Mouse (Mus musculus) hindbrain, embryonic 11.5 days (tissue): ENCODE measurements around the gene Sept9. TPM values are rescaled to one million over a fixed set of nuclear protein-coding genes. Genes with fewer than 3 reads are reported as not detected.

Experiments used
- ATAC-seq: fragments of 200-750 bp; cut with Nextera tagmentation; 2 replicates; pipeline ENCODE4 v1.8.0; 2017; ENCODE audit warnings: mild to moderate bottlenecking, moderate TSS enrichment, moderate library complexity; ENCODE audit not compliant: low FRiP score
- DNase-seq: peaks from one replicate; pipeline ENCODE4 v3.0.0-alpha.2; 2015; ENCODE audit warnings: low spot score
- H3K27ac ChIP-seq: fragments of 300-500 bp; sonication (generic); 2 replicates; pipeline ENCODE4 v1.5.1; 2014; ENCODE audit warnings: mild to moderate bottlenecking, low read depth, low read length
- H3K27me3 ChIP-seq: fragments of 300-500 bp; sonication (generic); 2 replicates; pipeline ENCODE4 v1.6.1; 2014; ENCODE audit warnings: mild to moderate bottlenecking, low read length, moderate library complexity, mixed read lengths; ENCODE audit not compliant: control insufficient read depth, insufficient read depth
- H3K36me3 ChIP-seq: fragments of 300-500 bp; sonication (generic); 2 replicates; pipeline ENCODE4 v1.6.1; 2014; ENCODE audit warnings: mild to moderate bottlenecking, low read length, moderate library complexity, mixed read lengths; ENCODE audit not compliant: control insufficient read depth, insufficient read depth
- H3K4me1 ChIP-seq: fragments of 300-500 bp; sonication (generic); replicated peaks from 2 replicates; pipeline ENCODE4 v1.6.1; 2014; ENCODE audit warnings: low read length, mixed read lengths; ENCODE audit not compliant: control insufficient read depth, insufficient read depth
- H3K4me2 ChIP-seq: fragments of 300-500 bp; sonication (generic); replicated peaks from 2 replicates; pipeline ENCODE4 v1.6.1; 2014; ENCODE audit warnings: mild to moderate bottlenecking, low read depth, low read length
- H3K4me3 ChIP-seq: fragments of 300-500 bp; sonication (generic); 2 replicates; pipeline ENCODE4 v1.5.1; 2014; ENCODE audit warnings: low read depth, low read length
- H3K9ac ChIP-seq: fragments of 300-500 bp; sonication (generic); 2 replicates; pipeline ENCODE4 v1.6.1; 2014; ENCODE audit warnings: low read depth, low read length
- H3K9me3 ChIP-seq: fragments of 300-500 bp; sonication (generic); 2 replicates; pipeline ENCODE4 v1.6.1; 2016; ENCODE audit warnings: low read length; ENCODE audit not compliant: control insufficient read depth
- WGBS: fragments of 180-500 bp; shearing (Covaris S2); extraction: QIAGEN DNeasy Blood & Tissue Kit; methylation state at CpG from one replicate; pipeline ENCODE4 v1.1.7; 2014; 5-methylcytosine and 5-hydroxymethylcytosine counted together
- polyA plus RNA-seq: library from polyadenylated mRNA; unstranded; fragments of >200 nt; fragmentation: Nextera tagmentation; extraction: Ambion mirVana; gene quantifications from 2 replicates; pipeline ENCODE4 v1.2.1, GENCODE M21; 2014

Gene Sept9
- polyA plus RNA-seq, 1 experiment from 2014 or later = 126 TPM

DNA sequence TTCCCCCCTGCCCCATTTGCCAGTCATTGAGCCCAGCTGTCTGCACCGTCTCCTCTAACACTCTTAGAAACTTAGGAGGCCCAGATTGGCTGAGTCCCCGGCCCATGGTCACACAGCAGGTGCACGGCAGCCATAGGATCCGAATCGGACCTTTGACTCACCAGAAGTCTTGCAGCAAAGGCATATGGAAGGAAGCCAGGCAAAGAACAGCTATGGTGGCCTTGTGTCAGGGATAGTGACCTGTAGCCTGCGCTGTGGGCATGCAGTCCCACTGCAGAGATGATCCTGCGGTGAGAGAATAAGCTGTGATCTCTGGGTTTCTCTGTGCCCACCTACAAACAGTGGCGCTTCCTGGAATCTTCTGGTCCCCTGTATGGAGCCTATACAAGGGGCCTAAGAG is 115.1 kb downstream of the Sept9 start:
- Histone ChIP-seq H3K4me1 (peaks cover 27% of the 10 kb centered on the region), H3K9ac (no peak overlapping the region)
- no peak for ATAC-seq

GRCm38 (mm10) chr11:117315309-117315708 is 115.8 kb downstream of the Sept9 start:
- DNase-seq = no peak
- H3K4me2 ChIP-seq = no peak overlapping the region
- no peak overlapping the region for H3K9ac ChIP-seq
- H3K27ac ChIP-seq = no peak overlapping the region
- H3K9me3 ChIP-seq = no peaks in the 10 kb centered on the region
- peaks cover 35% of the 10 kb centered on the region for H3K4me1 ChIP-seq
- no peak overlapping the region for H3K4me3 ChIP-seq
- no peak for ATAC-seq
- no peaks in the 10 kb centered on the region for H3K36me3 ChIP-seq
- WGBS = 81% methylated on average over 11 of the region's 11 CpGs
- no peaks in the 10 kb centered on the region for H3K27me3 ChIP-seq

More for the DNA sequence above, 115.1 kb downstream of the Sept9 start:
- Histone ChIP-seq H3K27me3 (no peaks in the 10 kb centered on the region; the same call in 1 of the 2 replicates), H3K4me3 (no peak overlapping the region), H3K27ac (no peak overlapping the region), H3K36me3 (no peaks in the 10 kb centered on the region), H3K9me3 (no peaks in the 10 kb centered on the region), H3K4me2 (no peak overlapping the region)
- 94% methylated on average over 8 of the region's 8 CpGs for WGBS
- no peak for DNase-seq

DNA sequence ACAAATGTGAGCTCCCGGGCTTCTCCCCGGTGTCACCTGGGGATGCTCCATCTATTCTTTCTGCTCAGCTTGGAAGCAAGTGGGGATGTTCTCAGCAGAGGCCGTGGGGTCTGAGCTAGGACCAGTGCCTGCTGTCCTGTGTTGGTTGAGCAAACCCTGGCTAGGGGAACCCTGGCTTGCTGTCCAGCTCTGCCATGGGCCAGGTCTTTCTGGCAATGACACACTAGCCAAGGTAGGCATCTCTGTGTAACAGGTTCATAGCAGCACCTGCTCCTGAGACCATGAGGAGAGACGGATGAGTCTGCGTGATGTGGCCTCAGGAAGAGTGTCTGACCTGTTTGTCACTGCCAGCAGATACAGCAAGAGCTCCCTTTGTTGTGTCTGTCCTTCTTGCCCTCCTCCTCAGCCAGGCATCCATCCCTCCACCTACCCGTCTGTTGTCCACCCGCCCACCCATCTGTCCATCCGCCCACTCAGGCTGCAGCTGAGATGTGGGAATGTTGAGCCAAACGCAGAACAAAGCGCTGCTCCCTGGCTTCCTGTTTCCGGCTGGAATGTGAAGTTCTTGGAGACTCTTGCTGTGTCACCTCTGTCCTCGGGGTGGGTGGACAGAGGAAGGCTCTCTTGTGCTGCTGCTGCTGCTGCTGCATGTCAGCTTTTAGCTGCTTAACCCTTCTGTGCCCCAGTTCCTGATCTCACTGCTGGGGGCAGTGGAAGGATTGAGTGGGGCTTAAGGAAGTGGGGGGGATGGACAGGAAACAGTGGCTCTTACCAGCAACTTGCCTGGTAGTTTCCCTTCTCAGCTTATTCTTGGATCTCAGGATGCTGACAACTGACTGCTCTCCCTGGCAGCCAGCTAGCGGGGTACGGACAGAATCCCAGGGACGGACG is 117.2 kb downstream of the Sept9 start:
- Histone ChIP-seq H3K27ac (peak overlapping the region; percentile 92), H3K9ac (peak overlapping the region; percentile 40; the same call in 1 of the 2 replicates), H3K4me3 (no peak overlapping the region), H3K4me2 (peak overlapping the region; percentile 25), H3K27me3 (no peaks in the 10 kb centered on the region), H3K9me3 (no peaks in the 10 kb centered on the region), H3K36me3 (no peaks in the 10 kb centered on the region), H3K4me1 (peaks cover 37% of the 10 kb centered on the region)
- 47% methylated on average over 16 of the region's 16 CpGs for WGBS
- ATAC-seq (no peak), DNase-seq (peak; percentile 53)

GRCm38 (mm10) chr11:117317429-117318101 is 118.1 kb downstream of the Sept9 start:
- Histone ChIP-seq H3K4me1 (peaks cover 37% of the 10 kb centered on the region), H3K9me3 (no peaks in the 10 kb centered on the region), H3K36me3 (no peaks in the 10 kb centered on the region), H3K27ac (peak overlapping the region; percentile 92), H3K4me3 (no peak overlapping the region), H3K4me2 (peak overlapping the region; percentile 25), H3K9ac (peak overlapping the region; percentile 40; the same call in 1 of the 2 replicates), H3K27me3 (no peaks in the 10 kb centered on the region)
- WGBS = 21% methylated on average over 20 of the region's 20 CpGs
- ATAC-seq (peak; percentile 64), DNase-seq (peak; percentile 67)

DNA sequence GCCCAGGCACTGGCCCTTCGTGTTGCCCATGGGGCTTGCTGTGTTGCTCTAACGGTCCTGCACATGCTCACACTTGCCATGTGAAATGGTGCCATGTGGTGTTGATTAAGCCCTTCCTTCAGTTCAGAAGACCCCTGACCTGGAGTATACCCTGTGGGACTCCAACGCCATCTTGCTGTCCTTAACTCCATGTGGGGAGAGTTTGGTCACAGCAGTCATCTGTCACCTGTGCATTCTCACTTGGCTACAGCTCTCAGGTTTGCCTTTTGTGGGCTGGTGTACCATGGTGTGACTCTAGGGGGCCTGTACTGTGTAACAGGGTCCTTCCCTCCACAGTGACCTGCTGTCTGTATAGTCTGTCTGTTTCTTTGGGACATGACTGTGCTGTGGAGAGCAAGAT is 118.7 kb downstream of the Sept9 start:
- peak; percentile 54 for DNase-seq
- Histone ChIP-seq H3K4me1 (peaks cover 37% of the 10 kb centered on the region), H3K4me3 (no peak overlapping the region), H3K27me3 (no peaks in the 10 kb centered on the region), H3K9ac (no peak overlapping the region), H3K36me3 (no peaks in the 10 kb centered on the region), H3K9me3 (no peaks in the 10 kb centered on the region), H3K4me2 (no peak overlapping the region), H3K27ac (peak overlapping the region; percentile 92)
- ATAC-seq = peak; percentile 21; the same call in 1 of the 2 replicates
- WGBS = 41% methylated on average over 3 of the region's 3 CpGs

- peaks cover 37% of the 10 kb centered on the region for H3K4me1 ChIP-seq
- H3K4me2 ChIP-seq = no peak overlapping the region
- no peaks in the 10 kb centered on the region for H3K36me3 ChIP-seq
- H3K27me3 ChIP-seq = no peaks in the 10 kb centered on the region
- H3K9me3 ChIP-seq = no peaks in the 10 kb centered on the region
- no peak overlapping the region for H3K4me3 ChIP-seq
- H3K27ac ChIP-seq = peak overlapping the region; percentile 92
- H3K9ac ChIP-seq = no peak overlapping the region
- DNase-seq (no peak), ATAC-seq (no peak)
- 54% methylated on average over 12 of the region's 12 CpGs for WGBS
Measured at GRCm38 (mm10) chr11:117318731-117319542, 119.5 kb downstream of the Sept9 start.

- no peak overlapping the region for H3K9ac ChIP-seq
- H3K4me1 ChIP-seq = peaks cover 37% of the 10 kb centered on the region
- no peaks in the 10 kb centered on the region for H3K27me3 ChIP-seq
- ATAC-seq (peak; percentile 53), DNase-seq (peak; percentile 62)
- no peaks in the 10 kb centered on the region for H3K9me3 ChIP-seq
- H3K36me3 ChIP-seq = no peaks in the 10 kb centered on the region
- WGBS = 30% methylated on average over 15 of the region's 15 CpGs
- H3K4me2 ChIP-seq = no peak overlapping the region
- H3K27ac ChIP-seq = peak overlapping the region; percentile 92
- H3K4me3 ChIP-seq = no peak overlapping the region
Measured at GRCm38 (mm10) chr11:117319543-117320335, 120.3 kb downstream of the Sept9 start.

- H3K4me1 ChIP-seq = peaks cover 37% of the 10 kb centered on the region
- H3K9me3 ChIP-seq = no peaks in the 10 kb centered on the region
- no peaks in the 10 kb centered on the region for H3K36me3 ChIP-seq
- WGBS = 58% methylated on average over 3 of the region's 3 CpGs
- no peak overlapping the region for H3K4me2 ChIP-seq
- no peaks in the 10 kb centered on the region for H3K27me3 ChIP-seq
- DNase-seq (no peak), ATAC-seq (no peak)
- H3K4me3 ChIP-seq = no peak overlapping the region
- peak overlapping the region; percentile 31; the same call in 1 of the 2 replicates for H3K27ac ChIP-seq
- H3K9ac ChIP-seq = no peak overlapping the region
Measured at GRCm38 (mm10) chr11:117320482-117320881, 121.0 kb downstream of the Sept9 start.
